9 mouse cellular contexts compared by ENCODE assay signal in genomic region chr2:170772126-170772884, GRCm38 (mm10). TPM values are rescaled to one million over a fixed set of nuclear protein-coding genes. Genes with fewer than 3 reads are reported as not detected.
DNase-seq lines count a peak whose midpoint lies in the region; ATAC-seq lines count a peak whose summit lies in the region.
"Had no signal": no experiment of that assay in that cellular context is flagged by ENCODE, and none has a peak within 500 bp of the region (broad histone marks: within the 10 kb centered on the region; RNA-seq: fewer than 3 reads in every experiment).

No protein-coding gene starts in this region.

- peak overlapping the region; percentile 56 for H3K4me2 ChIP-seq in heart, embryonic 12.5 days
- H3K4me2 ChIP-seq in hindbrain, embryonic 12.5 days (replicated peaks) = peak overlapping the region; percentile 43
- H3K4me2 ChIP-seq in midbrain, embryonic 16.5 days (ENCODE audit: low read length) = peak overlapping the region; percentile 33

- H3K9ac ChIP-seq in heart, embryonic 12.5 days = no peak overlapping the region
- peak overlapping the region; percentile 32; the same call in 1 of the 2 replicates for H3K9ac ChIP-seq in hindbrain, embryonic 12.5 days
- H3K9ac ChIP-seq in midbrain, embryonic 16.5 days (ENCODE audit: low read depth, low read length) = peak overlapping the region; percentile 40; the same call in 1 of the 2 replicates

- WGBS in heart, embryonic 12.5 days = 14% methylated on average over 19 of the region's 19 CpGs
- WGBS in hindbrain, embryonic 12.5 days = 5% methylated on average over 19 of the region's 19 CpGs
- WGBS in midbrain, embryonic 16.5 days = 1% methylated on average over 19 of the region's 19 CpGs

- H3K27ac ChIP-seq in heart, embryonic 12.5 days (ENCODE audit: poor library complexity, severe bottlenecking) = no peak overlapping the region
- peak overlapping the region; percentile 89 for H3K27ac ChIP-seq in hindbrain, embryonic 12.5 days
- peak overlapping the region; percentile 80 for H3K27ac ChIP-seq in midbrain, embryonic 16.5 days (ENCODE audit: low read length)

- ATAC-seq in heart, embryonic 12.5 days (ENCODE audit: insufficient number of reproducible peaks, low FRiP score) = no peak
- ATAC-seq in hindbrain, embryonic 12.5 days (ENCODE audit: low FRiP score) = peak; percentile 71
- ATAC-seq in midbrain, embryonic 16.5 days = peak; percentile 72

- peaks cover 17% of the 10 kb centered on the region for H3K4me1 ChIP-seq in heart, embryonic 12.5 days (replicated peaks)
- peaks cover 33% of the 10 kb centered on the region for H3K4me1 ChIP-seq in hindbrain, embryonic 12.5 days
- peaks cover 19% of the 10 kb centered on the region for H3K4me1 ChIP-seq in midbrain, embryonic 16.5 days (ENCODE audit: control insufficient read depth, insufficient read depth, low read length)

- H3K27me3 ChIP-seq in heart, embryonic 12.5 days (replicated peaks) = no peaks in the 10 kb centered on the region
- H3K27me3 ChIP-seq in hindbrain, embryonic 12.5 days = no peaks in the 10 kb centered on the region
- no peaks in the 10 kb centered on the region for H3K27me3 ChIP-seq in midbrain, embryonic 16.5 days (ENCODE audit: control insufficient read depth, insufficient read depth, low read depth, low read length)

- H3K4me3 ChIP-seq in heart, embryonic 12.5 days = peak overlapping the region; percentile 19
- peak overlapping the region; percentile 13; the same call in 1 of the 2 replicates for H3K4me3 ChIP-seq in hindbrain, embryonic 12.5 days
- no peak overlapping the region for H3K4me3 ChIP-seq in midbrain, embryonic 16.5 days (ENCODE audit: low read depth, low read length)

- intact Hi-C loops in heart, postnatal 14 days (cut with DNase I) = no loop called here
- intact Hi-C loops in left cerebral cortex, postnatal 4 days (cut with DNase I) = no loop called here

- no peaks in the 10 kb centered on the region for H3K36me3 ChIP-seq in heart, embryonic 12.5 days
- H3K36me3 ChIP-seq in hindbrain, embryonic 12.5 days = no peaks in the 10 kb centered on the region
- H3K36me3 ChIP-seq in midbrain, embryonic 16.5 days (ENCODE audit: control insufficient read depth, insufficient read depth, low read length) = no peaks in the 10 kb centered on the region

- DNase-seq in heart, postnatal 14 days = no peak
- DNase-seq in embryo, embryonic 10.5 days (ENCODE audit: low spot score) = peak; percentile 87
- DNase-seq in left cerebral cortex, postnatal 4 days = no peak
- DNase-seq in frontal cortex, adult 2 months (ENCODE audit: extremely low spot score in 1 of 2, low spot score in 1 of 2) = no peak
- no peak for DNase-seq in cerebellum, adult 11 months

- H3K9me3 ChIP-seq in heart, embryonic 12.5 days (replicated peaks) = no peaks in the 10 kb centered on the region
- H3K9me3 ChIP-seq in hindbrain, embryonic 12.5 days (replicated peaks) = no peaks in the 10 kb centered on the region
- no peaks in the 10 kb centered on the region for H3K9me3 ChIP-seq in midbrain, embryonic 16.5 days (replicated peaks; ENCODE audit: control insufficient read depth, low read length, poor library complexity, severe bottlenecking)

RNA-seq across cellular contexts. Expression of gene Dok5, which starts 40.7 kb away (rescaled TPM):
- polyA plus RNA-seq in heart, embryonic 12.5 days (2016; fragmentation: Nextera tagmentation; extraction: Ambion mirVana) = 6.9 and 7.5 TPM in 2 replicates
- under 1 TPM; 0.27 to 0.45 TPM for total RNA-seq in heart, postnatal 14 days (2021)
- 29.0 and 30.9 TPM in 2 replicates for polyA plus RNA-seq in hindbrain, embryonic 12.5 days (2016; fragmentation: Nextera tagmentation; extraction: Ambion mirVana)
- 50.4 and 57.8 TPM in 2 replicates for polyA plus RNA-seq in midbrain, embryonic 16.5 days (2015; fragmentation: Nextera tagmentation; extraction: Ambion mirVana)
- total RNA-seq in left cerebral cortex, postnatal 4 days (2021) = 100 to 1,000 TPM; 100 to 127 TPM
- 28.9 and 30.2 TPM in 2 replicates for polyA plus RNA-seq in frontal cortex, adult 2 months (2012; rRNA removed)
- total RNA-seq: granulocyte monocyte progenitor cell, adult 5-6 weeks had no signal
